In the genomic region with DNA sequence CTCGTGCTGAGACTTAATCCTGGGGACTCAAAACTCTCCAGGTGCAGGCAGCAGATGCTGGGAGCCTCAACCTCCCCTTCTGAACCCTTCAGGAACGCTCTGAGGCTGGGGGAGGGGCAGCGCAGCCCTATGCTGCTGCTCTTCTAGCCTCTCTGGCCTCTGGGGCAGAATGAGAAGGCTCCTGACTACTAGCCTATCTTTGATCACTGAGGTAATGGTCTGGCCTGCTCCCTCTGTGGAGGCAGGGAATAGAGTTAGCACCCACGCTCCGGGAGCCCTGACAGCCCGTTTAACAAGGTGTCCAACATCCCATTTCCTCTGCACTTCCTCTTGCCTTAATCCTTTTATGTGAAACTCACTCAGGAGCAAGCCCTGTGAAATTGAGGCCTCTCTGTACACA, we compare ENCODE assay signal across 17 mouse cellular contexts.
DNase-seq lines count a peak whose midpoint lies in the region; ATAC-seq and TF ChIP-seq lines count a peak whose summit lies in the region.
"Had no signal": no experiment of that assay in that cellular context is flagged by ENCODE, and none has a peak within 500 bp of the region (broad histone marks: within the 10 kb centered on the region; RNA-seq: fewer than 3 reads in every experiment).

No protein-coding gene starts in this region.

- TF ChIP-seq CTCF in hindbrain, postnatal 0 days (IDR thresholded peaks at IDR 0.05; ENCODE audit: low read depth) = no peak

- no peak overlapping the region for H3K4me2 ChIP-seq in hindbrain, embryonic 11.5 days (replicated peaks; ENCODE audit: low read depth, low read length)
- H3K4me2 ChIP-seq in hindbrain, postnatal 0 days (ENCODE audit: low read depth, low read length) = no peak overlapping the region
- H3K4me2 ChIP-seq in midbrain, embryonic 11.5 days = no peak overlapping the region
- H3K4me2 ChIP-seq in hindbrain, embryonic 13.5 days = no peak overlapping the region
- H3K4me2 ChIP-seq: limb, embryonic 15.5 days had no signal

- no peak for ATAC-seq in hindbrain, embryonic 11.5 days (ENCODE audit: low FRiP score)
- ATAC-seq in hindbrain, postnatal 0 days = no peak
- no peak for ATAC-seq in midbrain, embryonic 11.5 days (ENCODE audit: low FRiP score)
- ATAC-seq in hindbrain, embryonic 13.5 days (ENCODE audit: low FRiP score) = no peak
- ATAC-seq: lung, postnatal 0 days; Patski had no signal

- H3K4me3 ChIP-seq in hindbrain, embryonic 11.5 days (ENCODE audit: low read depth, low read length) = no peak overlapping the region
- H3K4me3 ChIP-seq in hindbrain, postnatal 0 days (ENCODE audit: low read length) = no peak overlapping the region
- H3K4me3 ChIP-seq in midbrain, embryonic 10.5 days = no peak overlapping the region
- H3K4me3 ChIP-seq in midbrain, embryonic 11.5 days (ENCODE audit: low read depth, low read length) = no peak overlapping the region
- no peak overlapping the region for H3K4me3 ChIP-seq in hindbrain, embryonic 13.5 days
- H3K4me3 ChIP-seq: limb, embryonic 15.5 days had no signal

- peaks cover 2% of the 10 kb centered on the region for H3K4me1 ChIP-seq in hindbrain, embryonic 11.5 days (replicated peaks; ENCODE audit: control insufficient read depth, insufficient read depth, low read length)
- H3K4me1 ChIP-seq in hindbrain, postnatal 0 days (ENCODE audit: insufficient read depth, low read length) = no peaks in the 10 kb centered on the region
- H3K4me1 ChIP-seq in midbrain, embryonic 10.5 days = peaks cover 21% of the 10 kb centered on the region
- H3K4me1 ChIP-seq in midbrain, embryonic 11.5 days (ENCODE audit: control insufficient read depth, insufficient read depth, low read length) = peaks cover 7% of the 10 kb centered on the region
- peaks cover 32% of the 10 kb centered on the region for H3K4me1 ChIP-seq in hindbrain, embryonic 13.5 days (replicated peaks)

- no peak overlapping the region for H3K27ac ChIP-seq in hindbrain, embryonic 11.5 days (ENCODE audit: low read depth, low read length)
- H3K27ac ChIP-seq in hindbrain, postnatal 0 days = no peak overlapping the region
- H3K27ac ChIP-seq in midbrain, embryonic 10.5 days (replicated peaks) = 0 out of 2 replicates have a peak overlapping the region, but pooled peaks have one; percentile 19
- no peak overlapping the region for H3K27ac ChIP-seq in midbrain, embryonic 11.5 days (ENCODE audit: low read depth, low read length)
- H3K27ac ChIP-seq in hindbrain, embryonic 13.5 days = peak overlapping the region; percentile 30; the same call in 1 of the 2 replicates
- H3K27ac ChIP-seq: kidney, postnatal 0 days; limb, embryonic 15.5 days; stomach, postnatal 0 days had no signal

- no peak overlapping the region for H3K9ac ChIP-seq in hindbrain, embryonic 11.5 days (ENCODE audit: low read depth, low read length)
- no peak overlapping the region for H3K9ac ChIP-seq in hindbrain, postnatal 0 days (replicated peaks; ENCODE audit: low read length)
- no peak overlapping the region for H3K9ac ChIP-seq in midbrain, embryonic 11.5 days (ENCODE audit: low read length)
- no peak overlapping the region for H3K9ac ChIP-seq in hindbrain, embryonic 13.5 days
- H3K9ac ChIP-seq: limb, embryonic 15.5 days had no signal

- no peaks in the 10 kb centered on the region for H3K27me3 ChIP-seq in hindbrain, embryonic 11.5 days (ENCODE audit: control insufficient read depth, insufficient read depth, low read length)
- H3K27me3 ChIP-seq in hindbrain, postnatal 0 days (ENCODE audit: insufficient read depth, low read length) = no peaks in the 10 kb centered on the region
- peaks cover 70% of the 10 kb centered on the region for H3K27me3 ChIP-seq in midbrain, embryonic 10.5 days (ENCODE audit: low read depth, poor library complexity, severe bottlenecking)
- H3K27me3 ChIP-seq in midbrain, embryonic 11.5 days (ENCODE audit: control insufficient read depth, insufficient read depth, low read length) = no peaks in the 10 kb centered on the region
- H3K27me3 ChIP-seq in hindbrain, embryonic 13.5 days = peaks cover 33% of the 10 kb centered on the region

- H3K36me3 ChIP-seq in hindbrain, embryonic 11.5 days (ENCODE audit: control insufficient read depth, insufficient read depth, low read length) = no peaks in the 10 kb centered on the region
- no peaks in the 10 kb centered on the region for H3K36me3 ChIP-seq in hindbrain, postnatal 0 days (ENCODE audit: insufficient read depth, low read length)
- no peaks in the 10 kb centered on the region for H3K36me3 ChIP-seq in midbrain, embryonic 10.5 days
- H3K36me3 ChIP-seq in midbrain, embryonic 11.5 days (ENCODE audit: control insufficient read depth, insufficient read depth, low read length) = no peaks in the 10 kb centered on the region
- no peaks in the 10 kb centered on the region for H3K36me3 ChIP-seq in hindbrain, embryonic 13.5 days
- H3K36me3 ChIP-seq: limb, embryonic 15.5 days had no signal

- no peaks in the 10 kb centered on the region for H3K9me3 ChIP-seq in hindbrain, embryonic 11.5 days (ENCODE audit: control insufficient read depth, low read length)
- no peaks in the 10 kb centered on the region for H3K9me3 ChIP-seq in hindbrain, postnatal 0 days (ENCODE audit: low read length)
- no peaks in the 10 kb centered on the region for H3K9me3 ChIP-seq in midbrain, embryonic 10.5 days (replicated peaks)
- H3K9me3 ChIP-seq in midbrain, embryonic 11.5 days (ENCODE audit: control insufficient read depth, low read length) = no peaks in the 10 kb centered on the region
- H3K9me3 ChIP-seq in hindbrain, embryonic 13.5 days = no peaks in the 10 kb centered on the region
- H3K9me3 ChIP-seq: limb, embryonic 15.5 days had no signal

- peak; percentile 29 for DNase-seq in hindbrain, embryonic 11.5 days (ENCODE audit: low spot score)
- no peak for DNase-seq in hindbrain, postnatal 0 days (ENCODE audit: low spot score)
- DNase-seq in midbrain, embryonic 10.5 days (ENCODE audit: low spot score) = peak; percentile 31
- no peak for DNase-seq in midbrain, embryonic 11.5 days (ENCODE audit: low spot score, missing footprints)
- peak; percentile 42 for DNase-seq in embryo, embryonic 11 days
- no peak for DNase-seq in gastrocnemius, adult 18-20 months (ENCODE audit: low spot score)
- DNase-seq: adrenal gland, adult 8-10 months; cerebellum, adult 8-10 months; gastrocnemius, postnatal 14 days; heart, adult 18-20 months; right cerebral cortex, adult 18-20 months had no signal

- WGBS in hindbrain, embryonic 11.5 days = 12% methylated on average over 6 of the region's 6 CpGs
- WGBS in hindbrain, postnatal 0 days = 13% methylated on average over 6 of the region's 6 CpGs
- WGBS in midbrain, embryonic 10.5 days = 2% methylated on average over 6 of the region's 6 CpGs
- WGBS in midbrain, embryonic 11.5 days = 2% methylated on average over 6 of the region's 6 CpGs
- 10% methylated on average over 6 of the region's 6 CpGs for WGBS in hindbrain, embryonic 13.5 days

Comparison
In these comparisons a context has a peak if more than half of its experiments do, and no peak if none do; other contexts are left out.
1. DNase-seq: peak in hindbrain, embryonic 11.5 days (single experiment), midbrain, embryonic 10.5 days (single experiment) and embryo, embryonic 11 days (single experiment); none in hindbrain, postnatal 0 days (single experiment), midbrain, embryonic 11.5 days (single experiment) and gastrocnemius, adult 18-20 months (single experiment).
2. H3K27ac ChIP-seq: peak in midbrain, embryonic 10.5 days (single experiment) and hindbrain, embryonic 13.5 days (single experiment); none in hindbrain, embryonic 11.5 days (single experiment), hindbrain, postnatal 0 days (single experiment) and midbrain, embryonic 11.5 days (single experiment).